Mouse (Mus musculus): Measurements from ENCODE around the gene Mettl7a1.

- TF ChIP-seq ELF1 (IDR thresholded peaks at IDR 0.05; ENCODE audit: low read depth, low read length) (0 out of 2 replicates have a peak, but pooled peaks have one; percentile 25), ZC3H11A (IDR thresholded peaks at IDR 0.05; ENCODE audit: low read depth, low read length) (no peak), NELFE (IDR thresholded peaks at IDR 0.05; ENCODE audit: low read depth, low read length) (peak; percentile 88), POLR2A (IDR thresholded peaks at IDR 0.05; ENCODE audit: control insufficient read depth in 1 of 2, insufficient read depth in 1 of 2, low read depth in 1 of 2, low read length in 2 of 2, poor library complexity in 1 of 2) (peak; percentile 64 to 77; a peak in 3 of 4 replicates), RAD21 (IDR thresholded peaks at IDR 0.05; ENCODE audit: low read depth, low read length) (no peak), MAFK (IDR thresholded peaks at IDR 0.05; ENCODE audit: borderline replicate concordance, low read depth, low read length) (peak; percentile 84; the same call in 1 of the 2 replicates), CTCF (IDR thresholded peaks at IDR 0.05 in 2 of 3, conservative IDR thresholded peaks at IDR 0.05 in 1 of 3; ENCODE audit: control insufficient read depth in 1 of 3, insufficient read depth in 1 of 3, low read depth in 2 of 3, low read length in 3 of 3, poor library complexity in 1 of 3, severe bottlenecking in 1 of 3) (no peak), MAX (IDR thresholded peaks at IDR 0.05; ENCODE audit: low read length) (peak; percentile 33; the same call in 1 of the 2 replicates), UBTF (IDR thresholded peaks at IDR 0.05; ENCODE audit: borderline replicate concordance, insufficient read depth, low read depth, low read length) (no peak), JUND (IDR thresholded peaks at IDR 0.05; ENCODE audit: low read depth, low read length) (no peak)
Measured at GRCm38 (mm10) chr15:100304019-100304991, at the start of gene Mettl7a1.

All from MEL (cell line).